Mouse (Mus musculus) spleen, adult 2 months (tissue): ENCODE data around the gene Myh11.

Experiments used
- CTCF ChIP-seq: fragments of 200-500 bp; IDR thresholded peaks from 2 replicates; pipeline ENCODE4 v1.5.1; 2011; ENCODE audit warnings: mild to moderate bottlenecking, inconsistent platforms; ENCODE audit not compliant: insufficient read depth, insufficient read length, insufficient replicate concordance; ENCODE audit errors: extremely low read depth
- POLR2A ChIP-seq: fragments of 200-500 bp; IDR thresholded peaks from 2 replicates; pipeline ENCODE4 v1.6.1; 2011; ENCODE audit warnings: low read depth, low read length, inconsistent platforms

- no peak for TF ChIP-seq CTCF
- TF ChIP-seq POLR2A: no peak
These were observed 37.6 kb downstream of the Myh11 start for GRCm38 (mm10) chr16:14253586-14253985.
